Comparison of ENCODE assay signal across 24 mouse cellular contexts in genomic region chr1:56957942-56958341, GRCm38 (mm10). TPM values are rescaled to one million over a fixed set of nuclear protein-coding genes. Genes with fewer than 3 reads are reported as not detected.
DNase-seq lines count a peak whose midpoint lies in the region; ATAC-seq lines count a peak whose summit lies in the region.
"Had no signal": no experiment of that assay in that cellular context is flagged by ENCODE, and none has a peak within 500 bp of the region (broad histone marks: within the 10 kb centered on the region; RNA-seq: fewer than 3 reads in every experiment).

No protein-coding gene starts in this region.

- 91% methylated on average over 7 of the region's 7 CpGs for WGBS in forebrain, embryonic 16.5 days
- 93% methylated on average over 7 of the region's 7 CpGs for WGBS in forebrain, embryonic 13.5 days
- WGBS in heart, embryonic 10.5 days: 80% methylated on average over 7 of the region's 7 CpGs
- 76% methylated on average over 7 of the region's 7 CpGs for WGBS in limb, embryonic 12.5 days
- 92% methylated on average over 7 of the region's 7 CpGs for WGBS in limb, embryonic 10.5 days

- 0 out of 2 replicates have a peak overlapping the region, but pooled peaks have one; percentile 28 for H3K27ac ChIP-seq in forebrain, embryonic 16.5 days (ENCODE audit: low read length)
- H3K27ac ChIP-seq in forebrain, embryonic 13.5 days: no peak overlapping the region
- H3K27ac ChIP-seq in heart, embryonic 10.5 days: no peak overlapping the region
- 0 out of 2 replicates have a peak overlapping the region, but pooled peaks have one; percentile 5 for H3K27ac ChIP-seq in limb, embryonic 12.5 days
- H3K27ac ChIP-seq in limb, embryonic 10.5 days: no peak overlapping the region
- H3K27ac ChIP-seq: forebrain, embryonic 10.5 days; heart, embryonic 15.5 days; hindbrain, embryonic 10.5 days; hindbrain, embryonic 13.5 days; intestine, embryonic 15.5 days had no signal

- no peak overlapping the region for H3K4me3 ChIP-seq in forebrain, embryonic 16.5 days (replicated peaks; ENCODE audit: low read length)
- no peak overlapping the region for H3K4me3 ChIP-seq in forebrain, embryonic 13.5 days
- no peak overlapping the region for H3K4me3 ChIP-seq in heart, embryonic 10.5 days
- H3K4me3 ChIP-seq in limb, embryonic 12.5 days (replicated peaks): no peak overlapping the region
- H3K4me3 ChIP-seq in limb, embryonic 10.5 days: no peak overlapping the region
- H3K4me3 ChIP-seq: forebrain, embryonic 10.5 days; heart, embryonic 12.5 days; heart, embryonic 15.5 days; hindbrain, embryonic 10.5 days; hindbrain, embryonic 13.5 days; intestine, embryonic 15.5 days had no signal

- H3K4me1 ChIP-seq in forebrain, embryonic 16.5 days (replicated peaks; ENCODE audit: control insufficient read depth, insufficient read depth, low read length): peaks cover 3% of the 10 kb centered on the region; the same call in 1 of the 2 replicates
- H3K4me1 ChIP-seq in forebrain, embryonic 13.5 days: no peaks in the 10 kb centered on the region
- H3K4me1 ChIP-seq in heart, embryonic 10.5 days: no peaks in the 10 kb centered on the region; the same call in 1 of the 2 replicates
- H3K4me1 ChIP-seq in limb, embryonic 12.5 days (replicated peaks): peaks cover 25% of the 10 kb centered on the region
- H3K4me1 ChIP-seq in limb, embryonic 10.5 days: peaks cover 11% of the 10 kb centered on the region
- H3K4me1 ChIP-seq: heart, embryonic 12.5 days; heart, embryonic 15.5 days; hindbrain, embryonic 10.5 days; hindbrain, embryonic 13.5 days had no signal

- DNase-seq in heart, adult 11 months: peak; percentile 41
- no peak for DNase-seq in heart, embryonic 10.5 days (ENCODE audit: low spot score)
- no peak for DNase-seq in limb, embryonic 10.5 days (ENCODE audit: low spot score)
- DNase-seq: adrenal gland, adult 8-10 months; adrenal gland, postnatal 25 days; cerebellum, adult 11-12 months; cerebellum, adult 8-10 months; cerebellum, postnatal 36 days; gastrocnemius, postnatal 10 days; gastrocnemius, postnatal 36 days; heart, postnatal 10 days; heart, postnatal 36 days had no signal

- H3K9me3 ChIP-seq in forebrain, embryonic 16.5 days (ENCODE audit: control insufficient read depth, low read length): no peaks in the 10 kb centered on the region
- H3K9me3 ChIP-seq in forebrain, embryonic 13.5 days (replicated peaks): no peaks in the 10 kb centered on the region
- H3K9me3 ChIP-seq in heart, embryonic 10.5 days: no peaks in the 10 kb centered on the region
- H3K9me3 ChIP-seq in limb, embryonic 12.5 days: no peaks in the 10 kb centered on the region
- no peaks in the 10 kb centered on the region for H3K9me3 ChIP-seq in limb, embryonic 10.5 days (replicated peaks)
- H3K9me3 ChIP-seq: forebrain, embryonic 10.5 days; heart, embryonic 12.5 days; heart, embryonic 15.5 days; hindbrain, embryonic 10.5 days; hindbrain, embryonic 13.5 days; intestine, embryonic 15.5 days had no signal

- no peak for ATAC-seq in forebrain, embryonic 16.5 days
- ATAC-seq in forebrain, embryonic 13.5 days: no peak
- ATAC-seq in limb, embryonic 12.5 days (ENCODE audit: insufficient number of reproducible peaks, insufficient read depth, low FRiP score, low TSS enrichment, low read depth): no peak
- ATAC-seq: activated CD4-positive, CD25-positive, alpha-beta regulatory T cell, adult 4 months; forebrain, embryonic 14.5 days; hindbrain, embryonic 16.5 days; intestine, embryonic 15.5 days had no signal

- H3K27me3 ChIP-seq in forebrain, embryonic 16.5 days (replicated peaks; ENCODE audit: control insufficient read depth, insufficient read depth, low read length): no peaks in the 10 kb centered on the region
- H3K27me3 ChIP-seq in forebrain, embryonic 13.5 days: no peaks in the 10 kb centered on the region
- H3K27me3 ChIP-seq in heart, embryonic 10.5 days (ENCODE audit: insufficient read depth, poor library complexity, severe bottlenecking): no peaks in the 10 kb centered on the region
- peaks cover 19% of the 10 kb centered on the region for H3K27me3 ChIP-seq in limb, embryonic 12.5 days
- H3K27me3 ChIP-seq in limb, embryonic 10.5 days (ENCODE audit: low read depth, poor library complexity, severe bottlenecking): peaks cover 60% of the 10 kb centered on the region
- H3K27me3 ChIP-seq: heart, embryonic 15.5 days; hindbrain, embryonic 13.5 days; intestine, embryonic 15.5 days had no signal

- no peak overlapping the region for H3K9ac ChIP-seq in forebrain, embryonic 16.5 days (replicated peaks; ENCODE audit: low read depth, low read length)
- H3K9ac ChIP-seq in forebrain, embryonic 13.5 days: no peak overlapping the region
- no peak overlapping the region for H3K9ac ChIP-seq in limb, embryonic 12.5 days (replicated peaks)
- H3K9ac ChIP-seq: heart, embryonic 12.5 days; heart, embryonic 15.5 days; hindbrain, embryonic 13.5 days; intestine, embryonic 15.5 days had no signal

- peak overlapping the region; percentile 15 for H3K4me2 ChIP-seq in forebrain, embryonic 16.5 days (ENCODE audit: low read length)
- no peak overlapping the region for H3K4me2 ChIP-seq in forebrain, embryonic 13.5 days
- no peak overlapping the region for H3K4me2 ChIP-seq in limb, embryonic 12.5 days
- H3K4me2 ChIP-seq: heart, embryonic 12.5 days; heart, embryonic 15.5 days; hindbrain, embryonic 13.5 days; intestine, embryonic 15.5 days had no signal

- H3K36me3 ChIP-seq in forebrain, embryonic 16.5 days (ENCODE audit: control insufficient read depth, insufficient read depth): no peaks in the 10 kb centered on the region
- no peaks in the 10 kb centered on the region for H3K36me3 ChIP-seq in forebrain, embryonic 13.5 days (ENCODE audit: poor library complexity, severe bottlenecking)
- no peaks in the 10 kb centered on the region for H3K36me3 ChIP-seq in heart, embryonic 10.5 days
- H3K36me3 ChIP-seq in limb, embryonic 12.5 days: no peaks in the 10 kb centered on the region
- no peaks in the 10 kb centered on the region for H3K36me3 ChIP-seq in limb, embryonic 10.5 days
- H3K36me3 ChIP-seq: heart, embryonic 12.5 days; heart, embryonic 15.5 days; hindbrain, embryonic 13.5 days; intestine, embryonic 15.5 days had no signal

RNA-seq across cellular contexts. Expression of gene Satb2, which starts 20.5 kb away (rescaled TPM):
- 74.5 and 109 TPM in 2 replicates for polyA plus RNA-seq in forebrain, embryonic 16.5 days (2015; fragmentation: Nextera tagmentation; extraction: Ambion mirVana)
- 5.5 and 10.2 TPM in 2 replicates for polyA plus RNA-seq in forebrain, embryonic 13.5 days (2015; fragmentation: Nextera tagmentation; extraction: Ambion mirVana)
- 0.32 and 1.7 TPM in 2 replicates for polyA plus RNA-seq in heart, embryonic 10.5 days (2016; fragmentation: Nextera tagmentation; extraction: Ambion mirVana)
- 1.9 and 2.1 TPM in 2 replicates for polyA plus RNA-seq in limb, embryonic 12.5 days (2016; fragmentation: Nextera tagmentation; extraction: Ambion mirVana)
- polyA plus RNA-seq in limb, embryonic 10.5 days (2016; fragmentation: Nextera tagmentation; extraction: Ambion mirVana): 1.1 and 2.2 TPM in 2 replicates

Comparison
In these comparisons a context has a peak if more than half of its experiments do, and no peak if none do; other contexts are left out.
1. H3K27ac ChIP-seq: peak in forebrain, embryonic 16.5 days (single experiment) and limb, embryonic 12.5 days (single experiment); none in forebrain, embryonic 13.5 days (single experiment), heart, embryonic 10.5 days (single experiment) and limb, embryonic 10.5 days (single experiment).